Mouse (Mus musculus): ENCODE data around the gene Usp15.

Usp15 gene

DNA sequence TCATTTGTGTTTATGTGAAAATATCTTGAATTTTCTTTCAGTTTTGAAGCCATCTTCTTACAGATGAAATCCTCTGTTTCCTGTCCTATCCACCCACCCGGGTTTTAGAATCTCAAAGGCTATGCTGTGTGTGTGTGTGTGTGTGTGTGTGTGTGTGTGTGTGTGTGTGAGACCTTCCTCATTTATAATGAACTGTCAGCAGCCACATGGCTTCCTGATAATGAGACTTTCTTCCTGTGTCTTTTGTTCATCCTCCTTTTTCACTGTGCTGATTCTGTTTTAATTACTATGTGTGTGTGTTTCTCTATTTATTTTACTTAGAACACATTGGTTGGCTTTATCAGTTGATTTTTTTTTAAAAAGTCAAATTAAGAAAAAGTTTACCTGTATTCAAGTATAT is 95.5 kb downstream of the Usp15 start:
- no peak for DNase-seq (ENCODE audit: low read depth)

- no peak for DNase-seq (ENCODE audit: low read depth)
Observed at GRCm38 (mm10) chr10:123100584-123100983, 96.2 kb downstream of the Usp15 start.

- no peak for DNase-seq (ENCODE audit: low read depth)
Observed at GRCm38 (mm10) chr10:123094504-123094903, 102.3 kb downstream of the Usp15 start.

DNA sequence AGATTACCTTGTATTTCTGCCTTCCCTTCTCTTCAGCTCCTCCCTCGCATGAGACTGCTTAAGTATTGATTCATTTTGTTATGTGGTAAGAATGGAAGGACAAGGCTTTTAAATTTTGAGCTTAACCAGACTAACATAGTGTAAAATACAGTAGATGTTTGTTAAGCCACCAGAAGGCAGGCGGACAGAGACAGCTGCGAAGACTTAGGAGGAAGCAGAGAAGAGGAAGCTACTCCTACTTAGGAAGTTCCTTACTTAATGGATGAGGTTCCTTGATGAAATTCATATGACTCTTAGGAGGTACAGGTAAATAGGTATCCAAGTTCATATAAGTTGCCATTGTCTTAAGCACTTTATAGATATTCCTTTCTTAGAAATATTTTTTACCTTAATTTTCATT is 104.2 kb downstream of the Usp15 start:
- DNase-seq (ENCODE audit: low read depth) = no peak

- peak; percentile 56 for DNase-seq (ENCODE audit: low read depth)
Observed at GRCm38 (mm10) chr10:123091737-123092136, 105.1 kb downstream of the Usp15 start.

- DNase-seq (ENCODE audit: low read depth) = no peak
Observed at GRCm38 (mm10) chr10:123089425-123089930, 107.3 kb downstream of the Usp15 start.

- no peak for DNase-seq (ENCODE audit: low read depth)
Observed at GRCm38 (mm10) chr10:123086847-123087246, 109.9 kb downstream of the Usp15 start.

- no peak for DNase-seq (ENCODE audit: low read depth)
Observed at GRCm38 (mm10) chr10:123084900-123085641, 111.7 kb downstream of the Usp15 start.

DNA sequence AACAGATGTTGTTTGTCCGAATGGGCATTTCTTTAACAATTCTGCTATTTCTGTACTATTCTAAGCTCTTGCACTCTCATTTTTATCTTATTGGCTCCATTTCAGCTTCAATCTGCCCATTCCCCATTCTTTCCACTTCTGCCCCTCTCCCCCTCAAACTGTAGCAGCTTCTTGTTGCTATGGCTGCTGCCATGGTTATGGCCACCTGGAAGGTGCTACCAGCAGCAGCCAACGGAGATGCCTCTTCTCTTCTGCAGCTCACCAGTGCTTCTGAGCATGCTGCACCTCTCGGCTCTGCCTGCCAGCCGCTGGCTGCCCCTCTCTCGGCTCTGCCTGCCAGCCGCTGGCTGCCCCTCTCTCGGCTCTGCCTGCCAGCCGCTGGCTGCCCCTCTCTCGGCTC is 112.5 kb downstream of the Usp15 start:
- no peak for DNase-seq (ENCODE audit: low read depth)

- DNase-seq (ENCODE audit: low read depth) = peak; percentile 92
Observed at GRCm38 (mm10) chr10:123076245-123077023, 120.4 kb downstream of the Usp15 start, which contains the start of gene Mon2. TSS of gene Mon2 (minus strand) at chr10:123076505.

- DNase-seq (ENCODE audit: low read depth) = no peak
Observed at GRCm38 (mm10) chr10:123075751-123076242, 121.0 kb downstream of the Usp15 start.

GRCm38 (mm10) chr10:123071997-123072396 is 124.8 kb downstream of the Usp15 start:
- DNase-seq (ENCODE audit: low read depth) = no peak

DNA sequence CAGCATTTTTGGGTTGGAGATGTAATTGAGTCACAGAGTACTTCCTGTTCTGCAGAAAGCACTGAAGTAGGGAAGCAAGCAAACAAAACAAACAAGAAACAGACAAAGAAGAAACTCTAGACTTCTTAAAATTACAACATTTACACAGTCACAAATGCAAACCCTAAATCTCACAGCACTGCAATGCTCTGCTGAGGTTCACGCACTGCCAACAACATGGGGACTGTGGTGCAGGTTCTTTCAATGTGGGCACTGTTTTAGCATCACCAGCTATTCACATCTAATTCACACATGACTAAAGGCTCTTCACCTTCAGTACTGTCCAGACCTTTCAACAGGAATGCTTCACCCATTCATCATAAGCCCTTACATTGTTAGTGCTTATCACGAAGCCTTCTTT is 133.8 kb downstream of the Usp15 start:
- DNase-seq (ENCODE audit: low read depth) = no peak

GRCm38 (mm10) chr10:123060831-123061230 is 136.0 kb downstream of the Usp15 start:
- no peak for DNase-seq (ENCODE audit: low read depth)

- DNase-seq (ENCODE audit: low read depth) = no peak
Observed at GRCm38 (mm10) chr10:123057082-123057481, 139.7 kb downstream of the Usp15 start.

GRCm38 (mm10) chr10:123056463-123056862 is 140.3 kb downstream of the Usp15 start:
- no peak for DNase-seq (ENCODE audit: low read depth)

- no peak for DNase-seq (ENCODE audit: low read depth)
Observed at GRCm38 (mm10) chr10:123055205-123056000, 141.4 kb downstream of the Usp15 start.

Data from c-Kit-positive CD71-negative TER-119-negative erythroid progenitor cells, embryonic 14.5 days (primary cell).